Mouse (Mus musculus): ENCODE measurements around the gene Tbc1d22a. TPM values are rescaled to one million over a fixed set of nuclear protein-coding genes. Genes with fewer than 3 reads are reported as not detected.
"Not testable (repeated sequence)": the region's sequence is repeated elsewhere in the genome, so short reads cannot be mapped to it uniquely, and the experiment has no call there.

Tbc1d22a gene
- total RNA-seq, 2 experiments from 2014 or later = 12.0 to 13.2 TPM

GRCm38 (mm10) chr15:86180427-86180826, 33.8 kb upstream of the Tbc1d22a start:
- no peak for DNase-seq

- DNase-seq = not testable (repeated sequence)
These were observed 32.9 kb upstream of the Tbc1d22a start for GRCm38 (mm10) chr15:86181321-86181720.

GRCm38 (mm10) chr15:86181941-86182439, 32.3 kb upstream of the Tbc1d22a start:
- peak; percentile 52 for DNase-seq

- DNase-seq = peak; percentile 61
These were observed 31.6 kb upstream of the Tbc1d22a start for GRCm38 (mm10) chr15:86182646-86183045.

DNA sequence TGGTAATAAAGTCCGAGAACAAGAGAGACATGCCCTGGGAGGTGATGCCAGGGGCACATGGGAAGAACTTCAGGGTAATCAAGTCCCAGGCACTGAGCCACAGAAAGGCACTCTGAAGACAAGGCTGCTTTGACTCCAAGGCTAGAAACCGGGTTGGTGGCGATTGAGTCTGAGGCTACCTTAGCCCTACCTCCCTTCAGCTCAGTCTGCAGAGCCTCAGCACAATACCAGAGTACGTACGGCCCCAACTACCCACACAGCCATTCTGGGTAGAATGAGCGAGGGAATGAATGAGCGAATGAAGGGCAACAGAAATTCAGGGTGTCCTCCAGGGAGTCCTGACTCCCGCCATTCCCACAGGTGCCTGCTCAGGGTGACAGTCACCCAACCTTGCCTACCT, 30.8 kb upstream of the Tbc1d22a start:
- no peak for DNase-seq

DNA sequence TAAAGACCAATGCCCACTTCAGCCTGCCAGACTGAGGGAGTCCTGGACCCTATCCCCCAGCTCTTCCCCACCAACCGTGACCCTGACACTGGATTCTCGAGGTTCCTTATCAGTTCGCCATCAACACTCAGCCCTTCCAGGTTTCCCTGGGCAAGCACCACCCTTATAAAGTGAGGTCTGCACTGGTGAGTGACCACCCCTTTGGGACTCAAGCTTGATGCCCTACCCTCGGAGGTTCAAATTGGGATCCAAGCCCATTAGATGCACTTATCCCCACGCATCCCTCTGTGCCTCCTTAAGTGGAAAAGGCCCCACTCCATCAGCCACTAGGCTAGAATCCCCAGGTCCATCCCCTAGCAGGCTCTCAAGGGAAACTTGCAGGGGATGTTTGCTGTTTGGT, 30.2 kb upstream of the Tbc1d22a start:
- no peak for DNase-seq

DNA sequence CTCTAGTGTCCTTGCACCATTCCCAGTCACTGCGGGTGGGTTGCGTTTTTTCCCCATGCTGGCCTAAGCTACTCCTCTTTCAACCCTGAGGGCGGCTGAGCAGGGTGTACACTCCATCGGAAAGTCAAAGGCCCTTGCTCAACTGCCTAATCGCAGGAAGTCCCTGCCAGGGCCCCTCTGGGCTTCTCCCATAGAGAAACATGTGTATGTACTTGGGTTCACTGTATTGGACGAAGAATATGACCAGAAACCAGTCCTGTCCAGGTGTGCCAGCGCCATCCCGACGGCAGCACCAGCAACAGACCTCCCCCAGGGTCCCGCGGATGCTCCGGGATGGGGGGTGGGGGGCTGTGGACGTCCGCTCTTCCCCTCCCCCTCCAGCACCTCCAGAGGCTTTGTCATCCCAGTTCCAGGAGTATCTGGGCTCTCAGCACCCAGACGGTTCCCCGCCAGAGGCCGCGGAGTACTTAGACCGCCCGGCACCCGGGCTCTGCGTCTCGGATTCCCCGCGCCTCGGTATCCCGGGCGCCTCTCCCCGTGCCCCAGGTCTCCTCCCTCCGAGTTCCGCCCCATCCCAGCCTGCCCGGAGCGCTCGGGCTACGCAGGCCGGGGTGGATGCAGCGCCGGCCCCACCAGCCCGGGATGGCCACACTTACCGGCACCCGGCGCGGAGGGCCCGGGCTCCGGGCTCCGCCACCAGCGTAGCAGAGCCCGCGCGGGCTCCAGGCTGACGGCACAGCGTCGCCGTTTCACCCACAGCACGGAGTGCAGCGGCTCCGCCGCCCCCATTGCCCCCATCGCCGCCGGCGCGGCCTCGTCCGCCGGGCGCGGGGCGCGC, 29.2 kb upstream of the Tbc1d22a start:
- peak; percentile 54 for DNase-seq

- peak; percentile 84 for DNase-seq
These were observed 28.3 kb upstream of the Tbc1d22a start, which contains the start of gene Cerk for GRCm38 (mm10) chr15:86185689-86186569. Cerk (minus strand) TSS chr15:86186141.

- peak; percentile 18 for DNase-seq
These were observed 27.6 kb upstream of the Tbc1d22a start for GRCm38 (mm10) chr15:86186686-86187085.

DNA sequence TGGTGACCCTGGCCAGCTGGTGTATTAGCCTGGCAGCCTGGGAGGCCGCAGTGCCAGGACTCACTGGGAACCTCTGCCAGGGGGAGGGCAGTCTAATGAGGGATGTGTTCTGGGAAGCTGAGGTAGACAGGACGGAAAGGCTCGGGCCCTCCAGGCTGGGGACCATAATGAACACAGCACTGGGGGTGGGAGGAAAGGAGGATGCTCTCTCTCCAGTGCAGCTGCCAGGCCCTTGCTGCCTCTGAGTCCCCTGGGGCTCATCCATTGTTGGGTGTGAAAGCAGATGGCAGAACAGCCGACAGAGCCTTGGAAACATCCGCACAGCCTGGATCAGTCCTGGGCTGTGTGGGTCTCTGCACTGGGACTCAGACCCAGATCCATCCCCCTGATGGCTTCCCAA, 26.1 kb upstream of the Tbc1d22a start:
- peak; percentile 69 for DNase-seq

DNA sequence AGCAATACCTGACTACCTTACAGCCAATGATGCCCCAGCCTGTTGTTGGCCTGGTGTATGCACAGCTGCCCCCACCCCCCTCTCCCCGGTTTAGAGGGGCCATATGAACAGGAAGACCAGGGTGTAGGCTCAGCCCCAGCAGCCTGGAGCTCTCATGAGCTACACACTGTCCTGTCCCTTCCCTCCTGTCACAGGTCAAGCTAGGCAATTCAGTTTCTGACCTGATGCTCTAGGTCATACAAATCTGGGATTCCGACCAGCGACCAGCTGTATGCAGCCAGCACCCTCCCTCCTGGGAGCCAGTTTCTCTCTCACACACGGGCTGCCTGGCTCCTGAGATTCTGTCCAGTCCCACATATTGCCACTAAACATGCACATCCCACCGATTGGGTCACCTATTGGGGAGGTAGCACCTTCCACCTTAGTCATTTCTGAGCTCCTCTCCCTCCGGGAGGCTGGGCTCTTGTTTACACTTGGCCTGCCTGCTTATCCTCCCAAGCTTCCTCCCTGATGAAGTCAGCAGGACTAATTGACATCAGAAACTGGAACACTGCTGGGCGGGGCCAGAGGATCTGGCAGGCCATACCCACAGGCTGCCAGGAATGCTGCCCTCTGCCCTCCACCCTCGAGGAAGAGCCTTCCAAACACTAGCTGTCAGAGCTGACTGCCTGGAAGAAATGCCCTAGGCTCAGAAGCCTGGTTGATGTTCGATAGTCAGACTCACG, 25.4 kb upstream of the Tbc1d22a start:
- DNase-seq = peak; percentile 87

DNA sequence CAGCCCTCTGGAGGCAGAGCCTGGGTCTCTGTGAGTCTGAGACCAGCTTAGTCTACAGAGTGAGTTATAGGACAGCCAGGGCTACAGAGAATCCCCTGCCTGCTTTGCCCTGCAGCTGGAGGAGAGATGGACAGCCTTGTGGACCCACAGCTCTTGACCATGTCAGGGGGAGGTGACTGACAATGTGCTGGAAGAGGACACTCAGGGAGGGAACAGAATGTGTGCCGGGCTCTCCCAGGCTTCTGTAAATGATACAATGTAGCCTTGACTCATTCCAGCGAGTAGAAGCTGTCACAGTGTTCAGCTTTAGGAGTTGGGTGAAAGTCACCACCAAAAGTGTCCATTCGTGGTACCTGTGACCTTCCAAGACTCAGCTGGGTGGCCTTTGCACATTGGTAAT, 23.9 kb upstream of the Tbc1d22a start:
- no peak for DNase-seq

DNA sequence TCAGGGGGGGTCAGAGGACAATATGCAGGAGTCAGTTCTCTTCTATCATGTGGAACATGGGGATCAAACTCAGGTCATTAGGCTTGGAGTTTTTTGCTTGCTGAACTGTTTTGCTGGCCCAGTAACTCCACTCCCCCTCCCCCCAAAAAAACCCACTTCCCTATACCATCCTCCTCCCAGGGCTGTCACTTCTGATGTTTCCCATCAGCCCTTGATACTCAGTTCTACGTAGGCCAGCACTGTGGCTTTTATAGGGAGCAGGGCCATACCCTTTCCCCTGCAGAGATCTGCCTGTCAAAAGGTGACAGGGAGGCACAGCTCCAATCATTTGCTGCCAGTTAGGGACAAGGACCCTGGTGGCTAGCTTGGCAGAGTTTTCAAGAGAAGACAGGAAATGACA, 22.8 kb upstream of the Tbc1d22a start:
- DNase-seq = no peak

DNA sequence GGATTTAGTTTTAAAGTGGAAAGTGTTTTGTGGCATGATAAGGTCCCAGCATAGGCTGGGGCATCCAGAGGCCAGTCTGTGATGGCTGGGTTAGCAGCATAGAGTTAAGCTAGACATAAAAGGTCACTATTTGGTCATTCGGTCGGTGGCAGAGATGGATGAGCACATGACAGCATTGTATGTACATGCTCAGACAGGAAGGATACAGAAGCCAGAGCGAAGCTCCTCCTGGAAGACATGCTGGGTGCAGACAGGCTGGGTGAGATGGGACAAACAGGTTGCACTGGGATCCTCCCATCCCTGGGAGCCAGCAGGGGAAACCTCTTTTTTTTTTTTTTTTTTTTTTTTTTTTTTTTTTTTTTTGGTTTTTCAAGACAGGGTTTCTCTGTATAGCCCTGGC, 22.3 kb upstream of the Tbc1d22a start:
- DNase-seq = no peak

DNA sequence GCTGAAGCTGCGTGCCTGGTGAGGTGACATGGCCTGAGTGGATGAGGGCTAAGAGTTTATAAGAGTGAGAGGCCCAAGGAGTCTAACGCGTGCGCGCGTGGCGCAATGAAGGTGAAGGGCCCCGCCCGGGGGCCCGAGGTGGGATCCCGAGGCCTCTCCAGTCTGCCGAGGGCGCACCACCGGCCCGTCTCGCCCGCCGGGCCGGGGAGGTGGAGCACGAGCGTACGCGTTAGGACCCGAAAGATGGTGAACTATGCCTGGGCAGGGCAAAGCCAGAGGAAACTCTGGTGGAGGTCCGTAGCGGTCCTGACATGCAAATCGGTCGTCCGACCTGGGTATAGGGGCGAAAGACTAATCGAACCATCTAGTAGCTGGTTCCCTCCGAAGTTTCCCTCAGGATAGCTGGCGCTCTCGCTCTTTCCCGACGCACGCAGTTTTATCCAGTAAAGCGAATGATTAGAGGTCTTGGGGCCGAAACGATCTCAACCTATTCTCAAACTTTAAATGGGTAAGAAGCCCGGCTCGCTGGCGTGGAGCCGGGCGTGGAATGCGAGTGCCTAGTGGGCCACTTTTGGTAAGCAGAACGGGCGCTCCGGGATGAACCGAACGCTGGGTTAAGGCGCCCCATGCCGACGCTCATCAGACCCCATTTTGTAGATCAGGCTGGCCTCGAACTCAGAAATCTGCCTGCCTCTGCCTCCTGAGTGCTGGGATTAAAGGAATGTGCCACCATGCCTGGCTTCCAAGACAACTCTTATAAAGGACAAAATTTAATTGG, 19.4 kb upstream of the Tbc1d22a start:
- DNase-seq = not testable (repeated sequence)

GRCm38 (mm10) chr15:86199052-86199451, 15.2 kb upstream of the Tbc1d22a start:
- no peak for DNase-seq

- DNase-seq = no peak
These were observed 14.8 kb upstream of the Tbc1d22a start for GRCm38 (mm10) chr15:86199482-86199881.

DNA sequence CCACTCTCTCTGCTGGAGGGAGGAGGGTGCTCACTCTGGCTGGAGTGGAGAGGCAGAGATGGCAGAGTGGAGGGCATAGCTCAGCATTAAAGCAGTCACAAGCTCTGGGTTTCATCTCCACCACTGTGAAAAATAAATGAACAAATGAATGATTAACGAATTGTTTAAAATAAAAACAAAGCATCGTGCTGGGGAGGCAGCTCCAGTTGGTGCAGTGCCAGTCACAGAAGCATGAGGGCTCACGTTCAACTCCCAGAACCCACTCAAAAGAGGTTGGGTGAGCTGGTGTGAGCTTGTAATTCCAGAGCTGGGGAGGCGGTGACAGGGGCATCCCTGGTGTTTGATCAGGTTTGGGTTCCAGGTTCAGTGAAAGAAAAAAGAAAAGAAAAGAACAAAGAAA, 14.1 kb upstream of the Tbc1d22a start:
- no peak for DNase-seq

GRCm38 (mm10) chr15:86201095-86201494, 13.2 kb upstream of the Tbc1d22a start:
- DNase-seq = no peak

GRCm38 (mm10) chr15:86201696-86202330, 12.4 kb upstream of the Tbc1d22a start:
- no peak for DNase-seq

GRCm38 (mm10) chr15:86202640-86203039, 11.6 kb upstream of the Tbc1d22a start:
- peak; percentile 49 for DNase-seq
